In genomic region chr11:118399891-118400565, GRCm38 (mm10) we compare ENCODE assay signal across 9 mouse cellular contexts. TPM values are rescaled to one million over a fixed set of nuclear protein-coding genes. Genes with fewer than 3 reads are reported as not detected.
DNase-seq lines count a peak whose midpoint lies in the region; ATAC-seq and TF ChIP-seq lines count a peak whose summit lies in the region.
"Had no signal": no experiment of that assay in that cellular context is flagged by ENCODE, and none has a peak within 500 bp of the region (broad histone marks: within the 10 kb centered on the region; RNA-seq: fewer than 3 reads in every experiment).

No protein-coding gene starts in this region.

- H3K79me2 ChIP-seq in heart, adult 2 months (replicated peaks; ENCODE audit: control insufficient read depth, insufficient read depth, low read length), result no peaks in the 10 kb centered on the region
- peaks cover 7% of the 10 kb centered on the region; the same call in 1 of the 2 replicates for H3K79me2 ChIP-seq in liver, adult 2 months (ENCODE audit: control insufficient read depth, insufficient read depth, low read length)

- TF ChIP-seq CTCF in heart, adult 2 months (IDR thresholded peaks at IDR 0.05), result no peak
- TF ChIP-seq CTCF in thymus, adult 2 months (IDR thresholded peaks at IDR 0.05; ENCODE audit: borderline replicate concordance, control insufficient read depth, extremely low read depth, insufficient read depth, low read length, poor library complexity), result no peak
- no peak for TF ChIP-seq CTCF in liver, adult 2 months (IDR thresholded peaks at IDR 0.05; ENCODE audit: low read depth, low read length)
- TF ChIP-seq CTCF in stomach, postnatal 0 days (IDR thresholded peaks at IDR 0.05; ENCODE audit: low read depth), result no peak

- H3K4me1 ChIP-seq in heart, adult 2 months (ENCODE audit: control insufficient read depth, insufficient read depth, low read length), result peaks cover 18% of the 10 kb centered on the region
- H3K4me1 ChIP-seq in thymus, adult 2 months (replicated peaks; ENCODE audit: control insufficient read depth, insufficient read depth, low read length), result peaks cover 44% of the 10 kb centered on the region
- H3K4me1 ChIP-seq in liver, adult 2 months (ENCODE audit: control insufficient read depth, insufficient read depth, low read length), result peaks cover 9% of the 10 kb centered on the region
- H3K4me1 ChIP-seq in stomach, postnatal 0 days (replicated peaks; ENCODE audit: control insufficient read depth, insufficient read depth), result peaks cover 10% of the 10 kb centered on the region; the same call in 1 of the 2 replicates
- H3K4me1 ChIP-seq: midbrain, embryonic 12.5 days had no signal

- no peaks in the 10 kb centered on the region for H3K27me3 ChIP-seq in heart, adult 2 months (ENCODE audit: control insufficient read depth, insufficient read depth, low read length)
- H3K27me3 ChIP-seq in thymus, adult 2 months (ENCODE audit: control insufficient read depth, insufficient read depth, low read length), result no peaks in the 10 kb centered on the region
- H3K27me3 ChIP-seq in liver, adult 2 months (ENCODE audit: control insufficient read depth, insufficient read depth, low read length), result no peaks in the 10 kb centered on the region
- H3K27me3 ChIP-seq in stomach, postnatal 0 days (ENCODE audit: control insufficient read depth, insufficient read depth, low read length), result no peaks in the 10 kb centered on the region
- H3K27me3 ChIP-seq: midbrain, embryonic 12.5 days had no signal

- TF ChIP-seq POLR2A in heart, adult 2 months (IDR thresholded peaks at IDR 0.05; ENCODE audit: insufficient read depth, low read depth, low read length), result no peak
- no peak for TF ChIP-seq POLR2A in thymus, adult 2 months (IDR thresholded peaks at IDR 0.05; ENCODE audit: control insufficient read depth, extremely low read depth, insufficient read depth, low read length, poor library complexity)
- no peak for TF ChIP-seq POLR2A in liver, adult 2 months (IDR thresholded peaks at IDR 0.05; ENCODE audit: extremely low read depth, insufficient read depth, low read length)

- 0 out of 2 replicates have a peak, but pooled peaks have one; percentile 29 for TF ChIP-seq EP300 in heart, adult 2 months (IDR thresholded peaks at IDR 0.05; ENCODE audit: insufficient read depth, low read depth, low read length)
- no peak for TF ChIP-seq EP300 in stomach, postnatal 0 days (optimal IDR thresholded peaks at IDR 0.05)

- 27% methylated on average over 5 of the region's 5 CpGs for WGBS in heart, adult 2 months
- WGBS in thymus, adult 2 months, result 47% methylated on average over 5 of the region's 5 CpGs
- WGBS in liver, adult 2 months, result 14% methylated on average over 5 of the region's 5 CpGs
- 60% methylated on average over 5 of the region's 5 CpGs for WGBS in stomach, postnatal 0 days

- H3K27ac ChIP-seq in heart, adult 2 months, result peak overlapping the region; percentile 96
- peak overlapping the region; percentile 29; the same call in 1 of the 2 replicates for H3K27ac ChIP-seq in thymus, adult 2 months (ENCODE audit: control insufficient read depth, insufficient read depth, low read length)
- H3K27ac ChIP-seq in liver, adult 2 months (replicated peaks; ENCODE audit: insufficient read depth, low read depth, low read length), result peak overlapping the region; percentile 19; the same call in 1 of the 2 replicates
- peak overlapping the region; percentile 94 for H3K27ac ChIP-seq in stomach, postnatal 0 days (replicated peaks)
- H3K27ac ChIP-seq: midbrain, embryonic 12.5 days had no signal

- peak overlapping the region; percentile 44 for H3K4me3 ChIP-seq in heart, adult 2 months
- peak overlapping the region; percentile 29 for H3K4me3 ChIP-seq in thymus, adult 2 months (ENCODE audit: control insufficient read depth, insufficient read depth, low read length)
- H3K4me3 ChIP-seq in liver, adult 2 months (ENCODE audit: insufficient read depth, low read depth, low read length), result peak overlapping the region; percentile 58; the same call in 1 of the 2 replicates
- peak overlapping the region; percentile 19; the same call in 1 of the 2 replicates for H3K4me3 ChIP-seq in stomach, postnatal 0 days (ENCODE audit: low read depth, low read length)
- H3K4me3 ChIP-seq: midbrain, embryonic 12.5 days had no signal

- no peaks in the 10 kb centered on the region for H3K36me3 ChIP-seq in heart, adult 2 months (ENCODE audit: control insufficient read depth, insufficient read depth, low read length)
- peaks cover 10% of the 10 kb centered on the region for H3K36me3 ChIP-seq in thymus, adult 2 months (ENCODE audit: control insufficient read depth, insufficient read depth, low read length)
- peaks cover 11% of the 10 kb centered on the region; the same call in 1 of the 2 replicates for H3K36me3 ChIP-seq in liver, adult 2 months (ENCODE audit: control insufficient read depth, insufficient read depth, low read length)
- peaks cover 4% of the 10 kb centered on the region; the same call in 1 of the 2 replicates for H3K36me3 ChIP-seq in stomach, postnatal 0 days (ENCODE audit: control insufficient read depth, insufficient read depth, low read length)
- H3K36me3 ChIP-seq: midbrain, embryonic 12.5 days had no signal

- DNase-seq in heart, adult 2 months, result peak in 1 of 2 experiments; percentile 29
- DNase-seq in heart, postnatal 36 days, result no peak
- no peak for DNase-seq in thymus, adult 2 months
- DNase-seq in thymus, postnatal 14 days, result no peak
- DNase-seq in liver, adult 2 months (ENCODE audit: extremely low read depth, low read depth, low spot score), result peak; percentile 29
- DNase-seq in stomach, postnatal 0 days (ENCODE audit: low spot score), result peak; percentile 65
- DNase-seq in frontal cortex, postnatal 14 days (ENCODE audit: low spot score in 2 of 2), result no peak
- no peak for DNase-seq in frontal cortex, postnatal 25 days (ENCODE audit: low spot score in 2 of 2)

- peak overlapping the region; percentile 29 for H3K9ac ChIP-seq in heart, adult 2 months (ENCODE audit: low read depth, low read length)
- peak overlapping the region; percentile 7 for H3K9ac ChIP-seq in liver, adult 2 months (ENCODE audit: low read depth, low read length)
- peak overlapping the region; percentile 61; the same call in 1 of the 2 replicates for H3K9ac ChIP-seq in stomach, postnatal 0 days (ENCODE audit: low read length)
- H3K9ac ChIP-seq: midbrain, embryonic 12.5 days had no signal

- peak; percentile 45 for ATAC-seq in stomach, postnatal 0 days (ENCODE audit: low FRiP score, low TSS enrichment)

- intact Hi-C loops in heart, adult 2 months (cut with DNase I), result no loop called here
- intact Hi-C loops in heart, postnatal 36 days (cut with DNase I), result no loop called here

- H3K9me3 ChIP-seq in stomach, postnatal 0 days (ENCODE audit: control insufficient read depth, low read length), result no peaks in the 10 kb centered on the region
- H3K9me3 ChIP-seq: midbrain, embryonic 12.5 days had no signal

- peak overlapping the region; percentile 57 for H3K4me2 ChIP-seq in stomach, postnatal 0 days (replicated peaks; ENCODE audit: low read depth)
- H3K4me2 ChIP-seq: midbrain, embryonic 12.5 days had no signal

RNA-seq across cellular contexts. Expression of gene Lgals3bp, which starts 1.9 kb away (rescaled TPM):
- 10 to 100 TPM; 20.2 to 28.6 TPM for total RNA-seq in heart, adult 2 months (2021)
- polyA plus RNA-seq in heart, adult 2 months (2012; rRNA removed), result 112 and 121 TPM in 2 replicates
- total RNA-seq in heart, postnatal 36 days (2021), result 10 to 100 TPM; 26.2 to 48.2 TPM
- 450 and 565 TPM in 2 replicates for polyA plus RNA-seq in thymus, adult 2 months (2012; rRNA removed)
- 20.2 and 23.9 TPM in 2 replicates for total RNA-seq in liver, adult 2 months (2014; rRNA removed)
- 136 and 216 TPM in 2 replicates for polyA plus RNA-seq in liver, adult 2 months (2012; rRNA removed)
- 142 and 144 TPM in 2 replicates for polyA plus RNA-seq in stomach, postnatal 0 days (2015; fragmentation: Nextera tagmentation; extraction: Ambion mirVana)

RNA-seq across cellular contexts. Expression of gene Cant1, which starts 18.9 kb away (rescaled TPM):
- total RNA-seq in heart, adult 2 months (2021), result 10 to 100 TPM; 17.7 to 18.2 TPM
- polyA plus RNA-seq in heart, adult 2 months (2012; rRNA removed), result 21.6 and 23.4 TPM in 2 replicates
- total RNA-seq in heart, postnatal 36 days (2021), result 10 to 100 TPM; 16.4 to 18.3 TPM
- polyA plus RNA-seq in thymus, adult 2 months (2012; rRNA removed), result 100 and 105 TPM in 2 replicates
- total RNA-seq in liver, adult 2 months (2014; rRNA removed), result 11.4 and 16.4 TPM in 2 replicates
- polyA plus RNA-seq in liver, adult 2 months (2012; rRNA removed), result 23.0 and 25.7 TPM in 2 replicates
- polyA plus RNA-seq in stomach, postnatal 0 days (2015; fragmentation: Nextera tagmentation; extraction: Ambion mirVana), result 32.3 and 33.9 TPM in 2 replicates

RNA-seq across cellular contexts. Expression of gene C1qtnf1, which starts 28.0 kb away (rescaled TPM):
- 10 to 100 TPM; 15.2 to 16.0 TPM for total RNA-seq in heart, adult 2 months (2021)
- 15.3 and 20.1 TPM in 2 replicates for polyA plus RNA-seq in heart, adult 2 months (2012; rRNA removed)
- total RNA-seq in heart, postnatal 36 days (2021), result 10 to 100 TPM; 19.8 to 24.5 TPM
- polyA plus RNA-seq in thymus, adult 2 months (2012; rRNA removed), result 8.4 and 10.6 TPM in 2 replicates
- 6.6 and 9.9 TPM in 2 replicates for total RNA-seq in liver, adult 2 months (2014; rRNA removed)
- polyA plus RNA-seq in liver, adult 2 months (2012; rRNA removed), result 8.1 and 9.2 TPM in 2 replicates
- polyA plus RNA-seq in stomach, postnatal 0 days (2015; fragmentation: Nextera tagmentation; extraction: Ambion mirVana), result 9.0 and 11.0 TPM in 2 replicates

RNA-seq across cellular contexts. Expression of gene Timp2, which starts 44.5 kb away (rescaled TPM):
- 100 to 1,000 TPM in 1 of 2 experiments, 10 to 100 TPM in 1; 99.2 to 109 TPM for total RNA-seq in heart, adult 2 months (2021)
- 98.9 and 121 TPM in 2 replicates for polyA plus RNA-seq in heart, adult 2 months (2012; rRNA removed)
- 100 to 1,000 TPM; 118 to 123 TPM for total RNA-seq in heart, postnatal 36 days (2021)
- polyA plus RNA-seq in thymus, adult 2 months (2012; rRNA removed), result 72.6 and 78.8 TPM in 2 replicates
- total RNA-seq in liver, adult 2 months (2014; rRNA removed), result 2.6 and 4.6 TPM in 2 replicates
- polyA plus RNA-seq in liver, adult 2 months (2012; rRNA removed), result 7.7 and 7.9 TPM in 2 replicates
- 72.7 and 77.2 TPM in 2 replicates for polyA plus RNA-seq in stomach, postnatal 0 days (2015; fragmentation: Nextera tagmentation; extraction: Ambion mirVana)

RNA-seq across cellular contexts. Expression of gene Cep295nl, which starts 57.7 kb away (rescaled TPM):
- under 1 TPM; 0.32 to 0.65 TPM for total RNA-seq in heart, adult 2 months (2021)
- polyA plus RNA-seq in heart, adult 2 months (2012; rRNA removed), result 0.15 and 0.18 TPM in 2 replicates
- total RNA-seq in heart, postnatal 36 days (2021), result under 1 TPM; 0.56 to 0.76 TPM
- 0.26 and 0.32 TPM in 2 replicates for polyA plus RNA-seq in thymus, adult 2 months (2012; rRNA removed)
- not detected in 2 replicates for total RNA-seq in liver, adult 2 months (2014; rRNA removed)
- not detected in 2 replicates for polyA plus RNA-seq in liver, adult 2 months (2012; rRNA removed)
- polyA plus RNA-seq in stomach, postnatal 0 days (2015; fragmentation: Nextera tagmentation; extraction: Ambion mirVana), result 0.51 and 0.53 TPM in 2 replicates

Comparison
In these comparisons a context has a peak if more than half of its experiments do, and no peak if none do; other contexts are left out.
1. DNase-seq: peak in liver, adult 2 months (single experiment) and stomach, postnatal 0 days (single experiment); none in heart, postnatal 36 days (0 of 2), thymus, adult 2 months (single experiment), thymus, postnatal 14 days (single experiment), frontal cortex, postnatal 14 days (0 of 2) and frontal cortex, postnatal 25 days (0 of 2).
2. H3K27ac ChIP-seq: peak in every context shown above with its lines; median percentile 96 in heart, adult 2 months; 94 in stomach, postnatal 0 days; 29 in thymus, adult 2 months; 19 in liver, adult 2 months.
3. H3K9ac ChIP-seq: peak in every context shown above with its lines; median percentile 61 in stomach, postnatal 0 days; 29 in heart, adult 2 months; 7 in liver, adult 2 months.
4. Peak in every context shown above with its lines, with median percentiles within 50 percentile points of each other: H3K4me3 ChIP-seq.